Mouse (Mus musculus): Measurements from ENCODE around the gene Rab11fip3. TPM values are rescaled to one million over a fixed set of nuclear protein-coding genes. Genes with fewer than 3 reads are reported as not detected.

The Rab11fip3 gene
- 49.1 and 66.0 TPM in 2 replicates for polyA plus RNA-seq (2012; rRNA removed)

DNA sequence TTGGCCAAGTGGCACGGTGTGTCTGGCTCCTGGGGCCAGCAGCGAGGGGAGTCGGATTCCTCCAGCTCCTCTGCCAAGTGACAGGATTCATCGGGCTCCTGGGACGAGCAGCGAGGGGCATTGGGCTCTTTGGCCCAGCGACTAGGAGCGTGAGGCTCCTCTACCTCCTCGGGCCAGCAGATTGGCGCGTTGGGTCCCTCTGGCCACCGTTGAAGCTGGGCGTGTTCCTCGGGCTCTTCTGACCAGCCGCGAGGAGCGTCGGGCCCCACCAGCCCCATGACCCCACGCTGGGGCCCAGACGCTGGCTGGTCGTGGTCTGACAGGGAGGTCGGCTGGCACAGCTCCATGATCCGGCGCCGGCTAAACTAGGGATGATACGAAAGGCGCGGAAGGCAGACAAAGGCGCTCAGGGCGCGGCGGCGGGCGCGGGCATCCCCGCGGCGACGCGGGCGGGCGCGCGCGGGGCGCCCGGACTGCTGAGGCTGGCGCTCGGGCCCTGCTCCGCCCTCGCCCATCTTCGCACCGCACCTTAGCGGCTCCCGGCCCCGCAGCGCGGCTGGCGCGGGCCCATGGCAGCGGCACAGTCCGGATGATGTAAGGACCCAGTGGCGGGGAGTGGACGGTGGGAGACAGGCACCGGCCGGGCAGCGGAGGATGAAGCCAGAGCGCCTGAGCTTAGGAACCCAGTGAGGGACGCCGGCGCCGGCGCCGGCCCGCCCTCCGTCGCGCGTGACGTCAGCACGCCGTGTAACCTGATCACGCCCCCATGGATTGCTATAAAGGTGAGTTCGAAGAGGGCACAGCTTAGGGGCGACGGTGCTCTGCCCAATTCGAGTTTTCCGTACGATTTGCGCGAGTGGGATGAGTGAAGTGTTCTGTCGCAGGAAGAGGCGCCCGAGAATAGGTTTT is at the start of gene Rab11fip3:
Gene Rab11fip3 (minus strand): TSS at position 725 of the 909 bp plus-strand sequence.

DNA sequence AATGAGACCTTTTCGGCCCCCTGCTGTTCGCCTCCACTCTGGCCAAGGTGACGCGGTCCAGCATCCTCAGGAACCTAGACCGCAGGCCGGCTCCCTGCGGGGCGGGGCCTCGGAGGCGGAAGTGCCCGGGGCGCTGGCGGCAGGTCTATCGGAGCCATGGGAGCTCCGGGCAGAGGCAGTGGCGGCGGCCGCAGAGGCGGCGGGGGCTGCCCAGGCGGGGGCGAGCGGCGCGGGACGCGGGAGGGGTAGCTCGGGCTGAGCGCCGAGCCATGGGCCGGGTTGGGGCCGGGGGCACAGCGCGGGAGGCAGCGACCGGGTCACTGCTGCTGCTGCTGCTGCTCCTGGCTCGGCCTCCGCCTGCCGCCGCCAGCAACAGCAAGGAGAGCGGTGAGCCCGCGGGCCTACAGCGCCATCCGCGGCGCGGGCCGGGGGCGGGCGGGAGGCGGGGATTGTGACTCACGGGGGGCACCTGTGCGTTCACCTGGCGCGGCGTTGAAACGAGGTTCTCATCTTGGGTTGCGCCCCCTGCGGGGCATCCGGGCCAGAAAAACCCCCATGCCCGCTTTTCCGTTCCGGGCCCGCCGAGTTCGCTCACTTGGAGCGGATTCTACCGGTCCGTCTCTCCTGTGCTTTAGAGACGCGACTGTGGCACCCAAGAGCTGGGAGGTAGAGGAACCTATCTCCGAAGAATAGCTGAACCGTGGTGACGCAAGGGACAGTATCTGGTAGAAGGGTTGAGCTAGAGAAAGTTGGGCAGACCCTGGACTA is 44.0 kb upstream of the Rab11fip3 start, which contains the start of gene Tmem8:
Gene Tmem8 (plus strand): TSS at position 119 of the 768 bp plus-strand sequence.

GRCm38 (mm10) chr17:26095121-26095740 is 25.9 kb upstream of the Rab11fip3 start, which contains the start of gene Nme4:
TSS of gene Nme4 (minus strand) at chr17:26095602.

GRCm38 (mm10) chr17:26089905-26090632 is 20.7 kb upstream of the Rab11fip3 start, which contains the start of gene Decr2:
TSS of gene Decr2 (minus strand) at chr17:26090337.

GRCm38 (mm10) chr17:25985306-25986294 is 83.8 kb downstream of the Rab11fip3 start, which contains the start of gene Capn15:
TSS of gene Capn15 (minus strand) at chr17:25985796.

GRCm38 (mm10) chr17:25951803-25952623 is 117.3 kb downstream of the Rab11fip3 start, which contains the start of gene A930017K11Rik:
TSS of gene A930017K11Rik (minus strand) at chr17:25952565.

DNA sequence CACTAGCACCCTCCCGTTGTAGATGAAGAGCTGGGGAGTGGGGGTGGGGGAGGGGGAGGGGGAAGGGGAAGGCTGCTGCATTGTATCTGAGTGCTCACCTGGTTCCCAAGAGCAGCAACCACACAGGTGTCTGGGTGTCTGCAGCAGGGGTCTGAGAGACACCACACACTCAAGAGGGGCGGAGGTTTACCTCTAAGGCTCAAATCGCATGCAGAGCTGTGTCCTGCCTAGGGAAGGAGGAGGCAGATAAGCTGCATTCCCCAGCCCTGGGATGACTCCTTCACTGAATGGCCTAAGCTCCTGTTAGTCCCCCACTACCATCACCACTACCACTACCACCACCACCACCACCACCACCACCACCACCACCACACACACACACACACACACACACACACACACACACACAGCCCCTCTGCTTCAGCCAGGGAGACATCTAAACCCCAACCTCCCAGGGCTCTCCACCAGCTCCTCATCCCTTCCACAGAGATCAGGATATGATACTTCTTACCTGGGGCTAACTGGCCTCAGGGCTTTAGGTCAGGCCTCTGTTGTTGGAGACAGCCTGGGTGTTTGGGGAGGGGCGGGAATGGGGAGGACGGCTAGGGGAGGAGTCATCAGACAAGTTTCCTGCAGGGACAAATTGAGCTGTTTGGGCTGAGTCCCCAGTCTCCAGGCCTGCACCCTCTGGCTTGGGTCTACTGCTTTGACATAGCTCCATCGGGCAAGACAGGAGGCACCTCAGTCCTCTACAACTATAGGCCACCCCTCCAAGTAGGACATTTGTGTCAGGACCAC is 124.8 kb downstream of the Rab11fip3 start, which contains the start of the genes Pigq and Nhlrc4:
Gene Pigq (minus strand): TSS at position 571 of the 798 bp plus-strand sequence.
Gene Nhlrc4 (minus strand): TSS at position 596 of the 798 bp plus-strand sequence.

Other genes with a start within 250 kb of the Rab11fip3 start
- gene Wdr24, start 245.9 kb downstream of the Rab11fip3 start, polyA plus RNA-seq (2012; rRNA removed) = 31.7 and 41.2 TPM in 2 replicates
- 40.7 and 69.5 TPM in 2 replicates for gene Jmjd8, start 240.7 kb downstream of the Rab11fip3 start, polyA plus RNA-seq (2012; rRNA removed)
- gene Stub1, start 236.2 kb downstream of the Rab11fip3 start, polyA plus RNA-seq (2012; rRNA removed) = 262 and 275 TPM in 2 replicates
- 10.0 and 12.2 TPM in 2 replicates for gene Rhbdl1, start 232.3 kb downstream of the Rab11fip3 start, polyA plus RNA-seq (2012; rRNA removed)
- 4.6 and 8.4 TPM in 2 replicates for gene Gm20683, start 227.8 kb downstream of the Rab11fip3 start, polyA plus RNA-seq (2012; rRNA removed)
- gene Rhot2, start 224.7 kb downstream of the Rab11fip3 start, polyA plus RNA-seq (2012; rRNA removed) = 83.1 and 93.9 TPM in 2 replicates
- gene Wdr90, start 208.1 kb downstream of the Rab11fip3 start, polyA plus RNA-seq (2012; rRNA removed) = 66.2 and 66.6 TPM in 2 replicates
- 7.2 and 8.3 TPM in 2 replicates for gene Mcrip2, start 200.8 kb downstream of the Rab11fip3 start, polyA plus RNA-seq (2012; rRNA removed)
- gene Mettl26, start 194.5 kb downstream of the Rab11fip3 start, polyA plus RNA-seq (2012; rRNA removed) = 62.4 and 68.5 TPM in 2 replicates
- 1.1 and 1.2 TPM in 2 replicates for gene Wfikkn1, start 188.7 kb downstream of the Rab11fip3 start, polyA plus RNA-seq (2012; rRNA removed)
- gene Rab40c, start 149.8 kb downstream of the Rab11fip3 start, polyA plus RNA-seq (2012; rRNA removed) = 37.2 and 44.0 TPM in 2 replicates
- 78.0 and 105 TPM in 2 replicates for gene Pigq, start 124.6 kb downstream of the Rab11fip3 start, polyA plus RNA-seq (2012; rRNA removed)
- 0.52 and 0.92 TPM in 2 replicates for gene Nhlrc4, start 124.6 kb downstream of the Rab11fip3 start, polyA plus RNA-seq (2012; rRNA removed)
- 0.10 TPM in 2 replicates for gene A930017K11Rik, start 117.0 kb downstream of the Rab11fip3 start, polyA plus RNA-seq (2012; rRNA removed)
- 30.1 and 36.6 TPM in 2 replicates for gene Capn15, start 83.8 kb downstream of the Rab11fip3 start, polyA plus RNA-seq (2012; rRNA removed)
- 19.8 and 26.5 TPM in 2 replicates for gene Decr2, start 20.8 kb upstream of the Rab11fip3 start, polyA plus RNA-seq (2012; rRNA removed)
- 77.4 and 109 TPM in 2 replicates for gene Nme4, start 26.0 kb upstream of the Rab11fip3 start, polyA plus RNA-seq (2012; rRNA removed)
- 3.2 and 4.4 TPM in 2 replicates for gene Tmem8, start 43.7 kb upstream of the Rab11fip3 start, polyA plus RNA-seq (2012; rRNA removed)
- gene Mrpl28, start 53.9 kb upstream of the Rab11fip3 start, polyA plus RNA-seq (2012; rRNA removed) = 110 and 143 TPM in 2 replicates
- 36.2 and 73.6 TPM in 2 replicates for gene Axin1, start 69.1 kb upstream of the Rab11fip3 start, polyA plus RNA-seq (2012; rRNA removed)
- 1.3 and 3.9 TPM in 2 replicates for gene Pdia2, start 129.5 kb upstream of the Rab11fip3 start, polyA plus RNA-seq (2012; rRNA removed)
- gene Rgs11, start 133.4 kb upstream of the Rab11fip3 start, polyA plus RNA-seq (2012; rRNA removed) = 1.2 and 2.5 TPM in 2 replicates
- gene Arhgdig, start 138.2 kb upstream of the Rab11fip3 start, polyA plus RNA-seq (2012; rRNA removed) = 5.5 and 6.3 TPM in 2 replicates
- gene Fam234a, start 174.7 kb upstream of the Rab11fip3 start, polyA plus RNA-seq (2012; rRNA removed) = 19.3 and 22.1 TPM in 2 replicates
- 125 and 177 TPM in 2 replicates for gene Luc7l, start 183.3 kb upstream of the Rab11fip3 start, polyA plus RNA-seq (2012; rRNA removed)